Mouse (Mus musculus) midbrain, embryonic 11.5 days (tissue): ENCODE measurements around the gene Dapk1. TPM values are rescaled to one million over a fixed set of nuclear protein-coding genes. Genes with fewer than 3 reads are reported as not detected.
A peak's percentile ranks its signal among the peaks of the same experiment; 100 is the strongest.

Source experiments
- ATAC-seq: fragments of 200-750 bp; cut with Nextera tagmentation; 2 replicates; pipeline ENCODE4 v1.8.0; 2017; ENCODE audit warnings: moderate TSS enrichment, moderate library complexity; ENCODE audit not compliant: low FRiP score
- DNase-seq: peaks from one replicate; pipeline ENCODE4 v3.0.0; 2015; ENCODE audit warnings: low spot score; ENCODE audit errors: missing footprints
- H3K27ac ChIP-seq: fragments of 300-500 bp; sonication (generic); 2 replicates; pipeline ENCODE4 v1.5.1; 2014; ENCODE audit warnings: low read depth, low read length
- H3K27me3 ChIP-seq: fragments of 300-500 bp; sonication (generic); 2 replicates; pipeline ENCODE4 v1.6.1; 2014; ENCODE audit warnings: mild to moderate bottlenecking, low read length, moderate library complexity, mixed read lengths; ENCODE audit not compliant: control insufficient read depth, insufficient read depth
- H3K36me3 ChIP-seq: fragments of 300-500 bp; sonication (generic); 2 replicates; pipeline ENCODE4 v1.6.1; 2014; ENCODE audit warnings: mild to moderate bottlenecking, low read length, moderate library complexity, mixed read lengths; ENCODE audit not compliant: control insufficient read depth, insufficient read depth
- H3K4me1 ChIP-seq: fragments of 300-500 bp; sonication (generic); 2 replicates; pipeline ENCODE4 v1.6.1; 2014; ENCODE audit warnings: low read length; ENCODE audit not compliant: control insufficient read depth, insufficient read depth
- H3K4me2 ChIP-seq: fragments of 300-500 bp; sonication (generic); 2 replicates; pipeline ENCODE4 v1.6.1; 2014; ENCODE audit warnings: mild to moderate bottlenecking, moderate library complexity
- H3K4me3 ChIP-seq: fragments of 300-500 bp; sonication (generic); 2 replicates; pipeline ENCODE4 v1.5.1; 2014; ENCODE audit warnings: low read depth, low read length
- H3K9ac ChIP-seq: fragments of 300-500 bp; sonication (generic); 2 replicates; pipeline ENCODE4 v1.6.1; 2014; ENCODE audit warnings: low read length
- H3K9me3 ChIP-seq: fragments of 300-500 bp; sonication (generic); 2 replicates; pipeline ENCODE4 v1.6.1; 2016; ENCODE audit warnings: low read length; ENCODE audit not compliant: control insufficient read depth
- whole genome bisulfite sequencing: fragments of 180-500 bp; shearing (Covaris S2); extraction: QIAGEN DNeasy Blood & Tissue Kit; methylation state at CpG from one replicate; pipeline ENCODE4 v1.1.7; 2014; 5-methylcytosine and 5-hydroxymethylcytosine counted together
- polyA plus RNA-seq: library from polyadenylated mRNA; unstranded; fragments of >200 nt; fragmentation: Nextera tagmentation; extraction: Ambion mirVana; gene quantifications from 2 replicates; pipeline ENCODE4 v1.2.1, GENCODE M21; 2014

Dapk1 gene
- 15.2 and 17.2 TPM in 2 replicates for polyA plus RNA-seq

- WGBS: 1% methylated on average over 71 of the region's 90 CpGs
- H3K9me3 ChIP-seq: no peaks in the 10 kb centered on the region
- H3K36me3 ChIP-seq: 0 out of 2 replicates have a peak, but pooled peaks cover 2% of the 10 kb centered on the region
- H3K4me2 ChIP-seq: peak within 1 kb of the TSS; percentile 64
- peak within 1 kb of the TSS; percentile 63 for H3K4me3 ChIP-seq
- DNase-seq (peak; percentile 98), ATAC-seq (peak; percentile 92)
- peak within 1 kb of the TSS; percentile 71 for H3K27ac ChIP-seq
- H3K27me3 ChIP-seq: no peaks in the 10 kb centered on the region
- H3K4me1 ChIP-seq: no peaks in the 10 kb centered on the region; the same call in 1 of the 2 replicates
- peak within 1 kb of the TSS; percentile 75 for H3K9ac ChIP-seq
Measured at GRCm38 (mm10) chr13:60601436-60602415, at the start of gene Dapk1. Gene Dapk1 (plus strand): TSS chr13:60601947.

- H3K36me3 ChIP-seq: no peaks in the 10 kb centered on the region
- H3K27me3 ChIP-seq: no peaks in the 10 kb centered on the region
- no peak overlapping the region for H3K9ac ChIP-seq
- no peaks in the 10 kb centered on the region for H3K9me3 ChIP-seq
- ATAC-seq (no peak), DNase-seq (peak; percentile 44)
- 76% methylated on average over 3 of the region's 3 CpGs for WGBS
- H3K4me1 ChIP-seq: no peaks in the 10 kb centered on the region
- no peak overlapping the region for H3K4me3 ChIP-seq
- no peak overlapping the region for H3K4me2 ChIP-seq
- H3K27ac ChIP-seq: no peak overlapping the region
Measured at GRCm38 (mm10) chr13:60553326-60553725, 48.4 kb upstream of the Dapk1 start.

- Histone ChIP-seq H3K4me3 (no peak overlapping the region), H3K27me3 (no peaks in the 10 kb centered on the region), H3K36me3 (no peaks in the 10 kb centered on the region), H3K4me2 (no peak overlapping the region), H3K27ac (no peak overlapping the region), H3K9me3 (no peaks in the 10 kb centered on the region), H3K9ac (no peak overlapping the region), H3K4me1 (no peaks in the 10 kb centered on the region)
- DNase-seq (no peak), ATAC-seq (no peak)
Measured at GRCm38 (mm10) chr13:60556476-60556875, 45.3 kb upstream of the Dapk1 start.

- Histone ChIP-seq H3K36me3 (no peaks in the 10 kb centered on the region), H3K27me3 (no peaks in the 10 kb centered on the region), H3K4me3 (no peak overlapping the region), H3K4me2 (no peak overlapping the region), H3K9me3 (no peaks in the 10 kb centered on the region), H3K9ac (no peak overlapping the region), H3K27ac (no peak overlapping the region), H3K4me1 (no peaks in the 10 kb centered on the region)
- ATAC-seq (no peak), DNase-seq (no peak)
Measured at GRCm38 (mm10) chr13:60556911-60557310, 44.8 kb upstream of the Dapk1 start.

- 77% methylated on average over 6 of the region's 6 CpGs for WGBS
- H3K9ac ChIP-seq: no peak overlapping the region
- DNase-seq (no peak), ATAC-seq (no peak)
- no peak overlapping the region for H3K4me2 ChIP-seq
- H3K4me3 ChIP-seq: no peak overlapping the region
- no peak overlapping the region for H3K27ac ChIP-seq
- no peaks in the 10 kb centered on the region for H3K27me3 ChIP-seq
- H3K36me3 ChIP-seq: no peaks in the 10 kb centered on the region
- no peaks in the 10 kb centered on the region for H3K4me1 ChIP-seq
- no peaks in the 10 kb centered on the region; the same call in 1 of the 2 replicates for H3K9me3 ChIP-seq
Measured at GRCm38 (mm10) chr13:60564303-60564702, 37.4 kb upstream of the Dapk1 start.

- H3K4me3 ChIP-seq: no peak overlapping the region
- DNase-seq: no peak
- no peaks in the 10 kb centered on the region for H3K36me3 ChIP-seq
- no peaks in the 10 kb centered on the region for H3K4me1 ChIP-seq
- H3K27me3 ChIP-seq: no peaks in the 10 kb centered on the region
- H3K4me2 ChIP-seq: no peak overlapping the region
- 94% methylated on average over 1 of the region's 1 CpGs for WGBS
- no peak overlapping the region for H3K27ac ChIP-seq
- no peak for ATAC-seq
- H3K9me3 ChIP-seq: no peaks in the 10 kb centered on the region; the same call in 1 of the 2 replicates
- no peak overlapping the region for H3K9ac ChIP-seq
Measured at GRCm38 (mm10) chr13:60568934-60569548, 32.7 kb upstream of the Dapk1 start.

- Histone ChIP-seq H3K4me2 (no peak overlapping the region), H3K9me3 (no peaks in the 10 kb centered on the region; the same call in 1 of the 2 replicates), H3K4me3 (no peak overlapping the region), H3K36me3 (no peaks in the 10 kb centered on the region), H3K9ac (no peak overlapping the region), H3K27me3 (no peaks in the 10 kb centered on the region), H3K4me1 (no peaks in the 10 kb centered on the region), H3K27ac (no peak overlapping the region)
- ATAC-seq (no peak), DNase-seq (no peak)
- WGBS: 95% methylated on average over 1 of the region's 1 CpGs
Measured at GRCm38 (mm10) chr13:60569549-60569941, 32.2 kb upstream of the Dapk1 start.

- H3K4me3 ChIP-seq: no peak overlapping the region
- H3K9ac ChIP-seq: no peak overlapping the region
- H3K9me3 ChIP-seq: no peaks in the 10 kb centered on the region
- no peak for DNase-seq
- WGBS: 83% methylated on average over 3 of the region's 3 CpGs
- no peak overlapping the region for H3K4me2 ChIP-seq
- no peaks in the 10 kb centered on the region for H3K4me1 ChIP-seq
- no peak for ATAC-seq
- no peaks in the 10 kb centered on the region for H3K36me3 ChIP-seq
- no peaks in the 10 kb centered on the region for H3K27me3 ChIP-seq
- no peak overlapping the region for H3K27ac ChIP-seq
Measured at GRCm38 (mm10) chr13:60573541-60573940, 28.2 kb upstream of the Dapk1 start.

GRCm38 (mm10) chr13:60573971-60574370, 27.8 kb upstream of the Dapk1 start:
- H3K4me1 ChIP-seq: no peaks in the 10 kb centered on the region
- no peak overlapping the region for H3K27ac ChIP-seq
- ATAC-seq (no peak), DNase-seq (peak; percentile 28)
- H3K4me2 ChIP-seq: no peak overlapping the region
- no peaks in the 10 kb centered on the region for H3K27me3 ChIP-seq
- H3K36me3 ChIP-seq: no peaks in the 10 kb centered on the region
- no peak overlapping the region for H3K9ac ChIP-seq
- 82% methylated on average over 8 of the region's 8 CpGs for WGBS
- H3K4me3 ChIP-seq: no peak overlapping the region
- H3K9me3 ChIP-seq: no peaks in the 10 kb centered on the region
